Mouse (Mus musculus) midbrain, embryonic 15.5 days (tissue): ENCODE results near the gene Ppp1r35. TPM values are rescaled to one million over a fixed set of nuclear protein-coding genes. Genes with fewer than 3 reads are reported as not detected.

ENCODE experiments used
- ATAC-seq: fragments of 200-750 bp; cut with Nextera tagmentation; replicated peaks from 2 replicates; pipeline ENCODE4 v1.8.0; 2017; ENCODE audit warnings: moderate TSS enrichment
- H3K27ac ChIP-seq: fragments of 300-500 bp; sonication (generic); 2 replicates; pipeline ENCODE4 v1.5.1; 2015; ENCODE audit warnings: mild to moderate bottlenecking, inconsistent platforms
- H3K27me3 ChIP-seq: fragments of 300-500 bp; sonication (generic); replicated peaks from 2 replicates; pipeline ENCODE4 v1.6.1; 2015; ENCODE audit warnings: inconsistent platforms
- H3K36me3 ChIP-seq: fragments of 300-500 bp; sonication (generic); replicated peaks from 2 replicates; pipeline ENCODE4 v1.6.1; 2015; ENCODE audit warnings: inconsistent platforms
- H3K4me1 ChIP-seq: fragments of 300-500 bp; sonication (generic); 2 replicates; pipeline ENCODE4 v1.6.1; 2015; ENCODE audit warnings: inconsistent platforms
- H3K4me2 ChIP-seq: fragments of 300-500 bp; sonication (generic); 2 replicates; pipeline ENCODE4 v1.6.1; 2015; ENCODE audit warnings: inconsistent platforms, mild to moderate bottlenecking, moderate library complexity
- H3K4me3 ChIP-seq: fragments of 300-500 bp; sonication (generic); 2 replicates; pipeline ENCODE4 v1.5.1; 2015; ENCODE audit warnings: mild to moderate bottlenecking, inconsistent platforms
- H3K9ac ChIP-seq: fragments of 300-500 bp; sonication (generic); 2 replicates; pipeline ENCODE4 v1.6.1; 2015; ENCODE audit warnings: mild to moderate bottlenecking, inconsistent platforms
- H3K9me3 ChIP-seq: fragments of 300-500 bp; sonication (generic); 2 replicates; pipeline ENCODE4 v1.6.1; 2016; ENCODE audit warnings: inconsistent platforms
- WGBS: fragments of 180-500 bp; shearing (Covaris S2); methylation state at CpG from one replicate; pipeline ENCODE4 v1.1.7; 2015; ENCODE audit warnings: mixed read lengths; 5-methylcytosine and 5-hydroxymethylcytosine counted together
- polyA plus RNA-seq: library from polyadenylated mRNA; unstranded; fragments of >200 nt; fragmentation: Nextera tagmentation; extraction: Ambion mirVana; gene quantifications from 2 replicates; pipeline ENCODE4 v1.2.1, GENCODE M21; 2015

Gene Ppp1r35
- polyA plus RNA-seq, 1 experiment from 2014 or later = 37.3 TPM

- Histone ChIP-seq H3K36me3 (no peaks in the 10 kb centered on the region), H3K27ac (no peak overlapping the region), H3K27me3 (no peaks in the 10 kb centered on the region), H3K4me1 (no peaks in the 10 kb centered on the region), H3K9ac (no peak overlapping the region), H3K9me3 (no peaks in the 10 kb centered on the region), H3K4me3 (no peak overlapping the region), H3K4me2 (no peak overlapping the region)
- WGBS = 94% methylated on average over 3 of the region's 3 CpGs
- no peak for ATAC-seq
Measured at GRCm38 (mm10) chr5:137825030-137825429, 46.4 kb downstream of the Ppp1r35 start.

- H3K9me3 ChIP-seq = no peaks in the 10 kb centered on the region
- no peak overlapping the region for H3K4me3 ChIP-seq
Measured at GRCm38 (mm10) chr5:137825971-137826370, 47.3 kb downstream of the Ppp1r35 start.

GRCm38 (mm10) chr5:137826421-137826820, 47.8 kb downstream of the Ppp1r35 start:
- Histone ChIP-seq H3K9ac (no peak overlapping the region), H3K27ac (no peak overlapping the region), H3K36me3 (no peaks in the 10 kb centered on the region), H3K4me1 (no peaks in the 10 kb centered on the region), H3K4me3 (no peak overlapping the region), H3K9me3 (no peaks in the 10 kb centered on the region), H3K27me3 (no peaks in the 10 kb centered on the region), H3K4me2 (no peak overlapping the region)
- 79% methylated on average over 7 of the region's 7 CpGs for WGBS
- ATAC-seq = no peak

More at GRCm38 (mm10) chr5:137825971-137826370, 47.3 kb downstream of the Ppp1r35 start:
- no peak for ATAC-seq
- WGBS = 79% methylated on average over 2 of the region's 2 CpGs
- H3K36me3 ChIP-seq = no peaks in the 10 kb centered on the region
- no peak overlapping the region for H3K27ac ChIP-seq
- H3K27me3 ChIP-seq = no peaks in the 10 kb centered on the region
- H3K4me2 ChIP-seq = no peak overlapping the region
- H3K4me1 ChIP-seq = no peaks in the 10 kb centered on the region
- H3K9ac ChIP-seq = no peak overlapping the region

GRCm38 (mm10) chr5:137828694-137829093, 50.0 kb downstream of the Ppp1r35 start:
- Histone ChIP-seq H3K9ac (no peak overlapping the region), H3K4me2 (no peak overlapping the region), H3K36me3 (no peaks in the 10 kb centered on the region), H3K4me3 (no peak overlapping the region), H3K9me3 (no peaks in the 10 kb centered on the region), H3K27me3 (no peaks in the 10 kb centered on the region), H3K27ac (no peak overlapping the region), H3K4me1 (no peaks in the 10 kb centered on the region)
- ATAC-seq = no peak
- 81% methylated on average over 6 of the region's 6 CpGs for WGBS

Other genes with a start within 250 kb of the Ppp1r35 start
- gene Epo, start 245.6 kb upstream of the Ppp1r35 start, polyA plus RNA-seq = not detected in 2 replicates
- 525 and 570 TPM in 2 replicates for gene Gnb2, start 245.3 kb upstream of the Ppp1r35 start, polyA plus RNA-seq
- 339 and 342 TPM in 2 replicates for gene Actl6b, start 225.3 kb upstream of the Ppp1r35 start, polyA plus RNA-seq
- 6.2 and 7.9 TPM in 2 replicates for gene Tfr2, start 209.0 kb upstream of the Ppp1r35 start, polyA plus RNA-seq
- 66.9 and 68.2 TPM in 2 replicates for gene Mospd3, start 177.8 kb upstream of the Ppp1r35 start, polyA plus RNA-seq
- gene Pcolce, start 165.1 kb upstream of the Ppp1r35 start, polyA plus RNA-seq = 15.1 and 16.7 TPM in 2 replicates
- gene Fbxo24, start 149.8 kb upstream of the Ppp1r35 start, polyA plus RNA-seq = 0.13 and 0.17 TPM in 2 replicates
- gene Lrch4, start 149.7 kb upstream of the Ppp1r35 start, polyA plus RNA-seq = 18.8 and 19.1 TPM in 2 replicates
- 11.3 and 11.8 TPM in 2 replicates for gene Gm20605, start 149.7 kb upstream of the Ppp1r35 start, polyA plus RNA-seq
- 4.8 and 6.8 TPM in 2 replicates for gene Sap25, start 137.5 kb upstream of the Ppp1r35 start, polyA plus RNA-seq
- 0.09 and 0.17 TPM in 2 replicates for gene Irs3, start 133.1 kb upstream of the Ppp1r35 start, polyA plus RNA-seq
- gene Agfg2, start 94.1 kb upstream of the Ppp1r35 start, polyA plus RNA-seq = 17.0 and 18.3 TPM in 2 replicates
- 58.6 and 61.2 TPM in 2 replicates for gene Nyap1, start 37.2 kb upstream of the Ppp1r35 start, polyA plus RNA-seq
- 58.0 and 59.8 TPM in 2 replicates for gene Tsc22d4, start 33.1 kb upstream of the Ppp1r35 start, polyA plus RNA-seq
- gene Mepce, start 8.8 kb downstream of the Ppp1r35 start, polyA plus RNA-seq = 10.7 and 10.8 TPM in 2 replicates
- gene Zcwpw1, start 8.9 kb downstream of the Ppp1r35 start, polyA plus RNA-seq = 10.5 and 11.9 TPM in 2 replicates
- 0.17 TPM in 1 of 2 replicates, not detected in the other for gene Pilra, start 57.4 kb downstream of the Ppp1r35 start, polyA plus RNA-seq
- not detected in 2 replicates for gene Pilrb1, start 79.3 kb downstream of the Ppp1r35 start, polyA plus RNA-seq
- not detected in 2 replicates for gene Pilrb2, start 93.0 kb downstream of the Ppp1r35 start, polyA plus RNA-seq
- gene Cyp3a13, start 142.8 kb downstream of the Ppp1r35 start, polyA plus RNA-seq = not detected in 2 replicates
- 0.31 and 0.43 TPM in 2 replicates for gene Gjc3, start 184.2 kb downstream of the Ppp1r35 start, polyA plus RNA-seq
- gene Azgp1, start 202.7 kb downstream of the Ppp1r35 start, polyA plus RNA-seq = not detected in 2 replicates
- gene Smok3a, start 242.4 kb downstream of the Ppp1r35 start, polyA plus RNA-seq = not detected in 2 replicates
- not detected in 2 replicates for gene Smok3b, start 242.6 kb downstream of the Ppp1r35 start, polyA plus RNA-seq